Mouse (Mus musculus): ENCODE results near the gene Raly. TPM values are rescaled to one million over a fixed set of nuclear protein-coding genes. Genes with fewer than 3 reads are reported as not detected.

Gene Raly
- 87.2 and 99.8 TPM in 2 replicates for total RNA-seq (2015; ENCODE audit: low replicate concordance)
- total RNA-seq (2017; ENCODE audit: low replicate concordance) = 112 and 144 TPM in 2 replicates

- ATAC-seq (replicated peaks; ENCODE audit: low FRiP score, poor library complexity, severe bottlenecking) = peak; percentile 86
Measured at GRCm38 (mm10) chr2:154790656-154791483, at the start of gene Raly, which contains the start of gene a. Gene Raly (plus strand): TSS chr2:154791096. Gene a (plus strand): TSS chr2:154791402.

DNA sequence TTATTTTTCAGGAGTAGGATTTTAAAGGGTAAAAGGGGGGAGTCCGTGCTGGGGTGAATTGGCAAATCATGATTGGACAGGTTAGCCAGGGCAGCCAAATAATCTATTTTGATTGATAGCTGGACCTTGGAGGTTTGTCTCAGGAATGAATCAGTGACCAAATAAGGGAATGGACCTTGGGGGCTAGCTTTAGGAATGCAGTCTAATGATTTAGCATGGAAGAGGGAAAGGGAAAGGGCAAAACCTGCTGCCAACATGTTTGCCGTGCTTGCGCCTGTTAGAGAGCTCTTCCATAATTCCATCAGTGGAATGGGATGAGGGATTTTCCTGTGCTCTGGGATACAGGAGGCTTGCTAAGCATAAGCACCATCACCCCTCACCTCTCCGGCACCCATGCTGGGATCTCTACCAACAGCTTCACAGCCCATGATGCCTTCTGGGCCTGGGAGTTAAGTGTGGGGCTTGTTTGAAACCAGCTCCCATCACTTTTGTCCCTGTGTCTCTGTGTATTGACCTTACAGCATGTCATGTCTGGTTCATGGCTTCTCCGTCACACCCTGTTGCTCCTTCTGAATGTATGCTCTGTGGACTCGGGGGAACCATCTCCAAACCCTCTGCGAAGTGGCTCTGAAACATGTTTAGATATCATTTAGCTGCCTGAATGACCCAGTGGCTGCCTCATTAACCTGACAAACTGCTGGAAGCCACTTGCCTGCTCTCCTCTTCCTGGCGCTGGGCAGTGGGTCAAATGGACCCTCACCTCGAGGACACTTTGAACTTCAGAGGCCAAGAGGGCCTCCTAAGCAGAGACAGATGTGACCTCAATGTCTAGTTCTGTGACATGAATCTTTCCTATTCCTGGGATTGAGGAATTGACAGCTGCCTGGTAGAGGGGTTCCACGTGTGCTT lies 47.7 kb upstream of the Raly start:
- ATAC-seq (replicated peaks; ENCODE audit: low FRiP score, poor library complexity, severe bottlenecking) = no peak

DNA sequence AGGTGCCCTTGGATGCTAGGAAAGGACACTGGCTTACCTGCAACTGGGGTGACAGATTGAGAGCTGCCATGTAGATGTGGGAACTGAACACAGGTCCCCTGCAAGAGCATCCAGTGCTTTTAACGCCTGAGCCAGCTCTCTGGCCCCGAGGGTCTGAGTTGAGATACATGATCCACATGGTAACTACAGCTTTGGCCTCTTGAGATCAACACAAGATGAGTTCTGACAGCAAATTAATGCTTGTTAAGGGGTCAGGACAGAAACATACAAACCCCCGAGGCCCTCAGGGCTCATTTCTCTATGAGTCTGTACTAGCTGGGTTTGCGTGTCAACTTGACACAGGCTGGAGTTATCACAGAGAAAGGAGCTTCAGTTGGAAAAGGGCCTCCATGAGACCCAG lies 47.0 kb upstream of the Raly start:
- ATAC-seq (replicated peaks; ENCODE audit: low FRiP score, poor library complexity, severe bottlenecking) = no peak

GRCm38 (mm10) chr2:154748383-154748782 lies 42.5 kb upstream of the Raly start:
- 0 out of 2 replicates have a peak, but pooled peaks have one; percentile 27 for ATAC-seq (replicated peaks; ENCODE audit: low FRiP score, poor library complexity, severe bottlenecking)

DNA sequence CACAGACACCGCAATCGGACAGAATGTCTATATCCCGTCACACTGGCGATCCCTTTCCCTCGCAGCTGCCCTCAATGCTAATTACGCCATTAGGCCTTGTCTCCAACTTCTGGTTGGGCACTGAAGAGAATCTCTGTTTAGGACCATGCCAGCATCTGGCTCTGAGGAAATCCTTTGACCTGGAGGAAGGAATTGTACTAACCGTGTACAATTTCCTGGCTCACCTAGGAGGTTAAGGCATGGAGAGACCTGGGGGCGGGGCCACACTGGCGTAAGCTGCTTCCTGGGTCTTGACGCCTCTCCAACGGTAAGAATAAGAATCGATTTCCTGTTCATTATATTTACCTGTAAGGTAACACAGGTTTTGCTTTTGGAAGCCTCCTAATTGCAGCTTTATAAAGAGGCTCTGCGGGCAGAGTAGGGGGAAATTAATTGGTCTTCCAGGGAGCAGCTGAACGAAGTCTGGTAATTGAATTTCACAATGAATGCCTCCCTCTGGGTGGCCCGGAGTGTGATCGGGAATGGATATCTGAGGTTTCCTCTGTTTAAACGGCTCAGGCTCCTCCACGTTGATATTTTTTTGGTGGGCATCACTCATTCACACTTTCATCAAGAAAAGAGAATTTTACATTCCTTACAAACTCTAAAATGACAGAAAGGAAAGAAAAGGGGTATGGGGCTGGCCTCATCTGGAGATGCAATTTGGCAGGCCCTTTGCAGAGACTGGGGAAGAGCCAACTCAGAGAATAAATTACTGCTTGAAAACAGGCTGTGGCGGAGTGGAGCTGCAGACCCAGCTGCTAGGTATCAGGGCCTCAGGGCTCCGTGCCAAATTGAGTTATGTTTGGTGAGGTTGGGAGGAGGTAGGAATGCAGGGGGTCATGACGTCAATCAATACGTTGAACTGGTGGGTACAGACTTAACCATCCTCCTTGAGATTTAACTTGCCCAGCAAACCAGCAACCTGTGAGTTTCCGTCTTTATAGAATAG lies 41.6 kb upstream of the Raly start:
- no peak for ATAC-seq (replicated peaks; ENCODE audit: low FRiP score, poor library complexity, severe bottlenecking)

GRCm38 (mm10) chr2:154751924-154752323 lies 39.0 kb upstream of the Raly start:
- no peak for ATAC-seq (replicated peaks; ENCODE audit: low FRiP score, poor library complexity, severe bottlenecking)

GRCm38 (mm10) chr2:154754068-154754560 lies 36.8 kb upstream of the Raly start:
- ATAC-seq (replicated peaks; ENCODE audit: low FRiP score, poor library complexity, severe bottlenecking) = no peak

DNA sequence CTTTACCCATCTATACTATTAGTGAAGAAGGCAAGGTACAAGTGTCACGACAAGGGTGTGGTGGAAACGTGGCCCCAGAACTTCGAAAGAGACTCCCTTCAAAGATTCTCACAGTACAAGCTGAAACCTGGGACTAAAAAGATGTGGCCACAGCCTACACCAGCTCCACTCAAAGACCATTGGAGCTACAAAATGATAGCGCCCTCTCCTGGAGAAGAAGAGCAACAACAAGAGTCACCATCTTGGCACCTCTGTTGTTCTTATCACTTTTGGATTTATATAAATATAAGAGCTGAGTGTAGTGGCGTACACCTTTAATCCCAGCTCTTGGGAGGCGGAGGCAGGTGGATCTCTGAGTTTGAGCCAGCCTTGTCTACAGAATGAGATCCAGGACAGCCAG lies 35.1 kb upstream of the Raly start:
- no peak for ATAC-seq (replicated peaks; ENCODE audit: low FRiP score, poor library complexity, severe bottlenecking)

GRCm38 (mm10) chr2:154757691-154758090 lies 33.2 kb upstream of the Raly start:
- no peak for ATAC-seq (replicated peaks; ENCODE audit: low FRiP score, poor library complexity, severe bottlenecking)

DNA sequence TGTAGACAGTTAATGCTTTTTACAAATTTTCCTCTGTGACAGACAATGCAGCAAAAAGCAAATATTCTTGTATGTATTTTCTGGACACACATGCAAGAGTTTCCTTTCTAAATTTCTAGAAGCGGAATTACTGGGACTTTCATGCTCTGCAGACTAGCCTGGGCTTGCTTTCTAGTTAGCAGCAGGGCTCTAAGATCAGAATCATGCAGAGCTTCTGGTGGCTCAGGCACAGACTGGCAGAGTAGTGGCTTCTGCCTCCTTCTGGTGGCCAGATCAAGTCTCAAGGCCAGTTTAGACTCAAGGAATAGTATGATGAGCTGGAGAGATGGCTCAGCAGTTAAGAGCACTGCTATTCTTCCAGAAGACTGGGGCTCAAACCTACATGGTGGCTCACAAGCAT lies 32.4 kb upstream of the Raly start:
- no peak for ATAC-seq (replicated peaks; ENCODE audit: low FRiP score, poor library complexity, severe bottlenecking)

GRCm38 (mm10) chr2:154763226-154763625 lies 27.7 kb upstream of the Raly start:
- ATAC-seq (replicated peaks; ENCODE audit: low FRiP score, poor library complexity, severe bottlenecking) = no peak

- peak; percentile 77 for ATAC-seq (replicated peaks; ENCODE audit: low FRiP score, poor library complexity, severe bottlenecking)
Measured at GRCm38 (mm10) chr2:154764828-154765497, 25.9 kb upstream of the Raly start.

DNA sequence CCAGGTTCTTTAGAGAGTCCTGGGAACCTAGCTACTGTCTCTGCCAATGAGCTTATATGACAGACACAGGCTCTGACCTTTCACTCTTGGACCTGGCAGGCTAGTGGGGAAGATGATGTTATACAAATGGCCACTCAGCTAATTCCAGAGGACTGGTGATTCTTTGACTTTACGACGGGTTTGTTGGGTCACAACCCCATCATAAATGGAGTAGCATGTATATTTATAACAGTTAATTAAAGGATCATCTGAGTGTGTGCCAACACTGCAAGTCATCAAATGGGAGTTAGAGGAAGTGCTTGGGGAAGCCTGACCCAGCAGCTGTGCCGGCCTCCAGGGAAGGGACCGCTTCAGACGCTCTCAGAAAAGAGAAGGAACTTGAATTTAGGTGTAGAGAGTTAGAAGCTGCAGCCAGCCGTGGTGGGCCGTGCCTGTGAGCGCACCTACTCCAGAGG lies 25.3 kb upstream of the Raly start:
- ATAC-seq (replicated peaks; ENCODE audit: low FRiP score, poor library complexity, severe bottlenecking) = 0 out of 2 replicates have a peak, but pooled peaks have one; percentile 16

GRCm38 (mm10) chr2:154767051-154767450 lies 23.8 kb upstream of the Raly start:
- ATAC-seq (replicated peaks; ENCODE audit: low FRiP score, poor library complexity, severe bottlenecking) = no peak

- no peak for ATAC-seq (replicated peaks; ENCODE audit: low FRiP score, poor library complexity, severe bottlenecking)
Measured at GRCm38 (mm10) chr2:154769930-154770329, 21.0 kb upstream of the Raly start, which contains the start of gene Gm14214. Gene Gm14214 (minus strand): TSS chr2:154770030.

GRCm38 (mm10) chr2:154771604-154772003 lies 19.3 kb upstream of the Raly start:
- ATAC-seq (replicated peaks; ENCODE audit: low FRiP score, poor library complexity, severe bottlenecking) = no peak

GRCm38 (mm10) chr2:154774032-154774431 lies 16.9 kb upstream of the Raly start:
- no peak; the same call in 1 of the 2 replicates for ATAC-seq (replicated peaks; ENCODE audit: low FRiP score, poor library complexity, severe bottlenecking)

GRCm38 (mm10) chr2:154776496-154776895 lies 14.4 kb upstream of the Raly start:
- no peak for ATAC-seq (replicated peaks; ENCODE audit: low FRiP score, poor library complexity, severe bottlenecking)

Measured in erythroid progenitor cell, adult 5-6 weeks (primary cell).